Mouse (Mus musculus) ovary, postnatal 14 days (tissue): ENCODE measurements around the gene Gpr155.

Source experiments
- DNase-seq: peaks from one replicate; pipeline ENCODE4 v3.0.0; 2022; ENCODE audit warnings: low spot score

Gpr155 gene

GRCm38 (mm10) chr2:73319218-73319617 is 67.2 kb downstream of the Gpr155 start:
- no peak for DNase-seq

- DNase-seq, result no peak
These were observed 68.9 kb downstream of the Gpr155 start for GRCm38 (mm10) chr2:73317426-73317825.

- no peak for DNase-seq
These were observed 72.1 kb downstream of the Gpr155 start for GRCm38 (mm10) chr2:73314311-73314710.

GRCm38 (mm10) chr2:73313117-73313501 is 73.3 kb downstream of the Gpr155 start:
- peak; percentile 42 for DNase-seq

- peak; percentile 86 for DNase-seq
These were observed 73.9 kb downstream of the Gpr155 start, which contains the start of the genes Scrn3 and Cir1 for GRCm38 (mm10) chr2:73312152-73313116. Gene Scrn3, plus strand, starts transcription at chr2:73312601. Gene Cir1, minus strand, starts transcription at chr2:73312701.

- DNase-seq, result no peak
These were observed 80.4 kb downstream of the Gpr155 start for GRCm38 (mm10) chr2:73306006-73306405.

- DNase-seq, result no peak
These were observed 81.9 kb downstream of the Gpr155 start for GRCm38 (mm10) chr2:73304506-73304905.

- no peak for DNase-seq
These were observed 83.7 kb downstream of the Gpr155 start for GRCm38 (mm10) chr2:73302722-73303121.

GRCm38 (mm10) chr2:73301979-73302378 is 84.4 kb downstream of the Gpr155 start:
- DNase-seq, result no peak

- no peak for DNase-seq
These were observed 87.5 kb downstream of the Gpr155 start for GRCm38 (mm10) chr2:73298841-73299240.

- DNase-seq, result no peak
These were observed 88.2 kb downstream of the Gpr155 start for GRCm38 (mm10) chr2:73298154-73298553.

- no peak for DNase-seq
These were observed 91.3 kb downstream of the Gpr155 start for GRCm38 (mm10) chr2:73295023-73295422.
